Mouse (Mus musculus) lung, adult 2 months (tissue): ENCODE measurements around the gene Aunip.

Source experiments
- CTCF ChIP-seq: fragments of 200-500 bp; IDR thresholded peaks from 2 replicates; pipeline ENCODE4 v1.5.1; 2011; ENCODE audit warnings: mild to moderate bottlenecking, low read length, control low read depth; ENCODE audit not compliant: insufficient read depth
- POLR2A ChIP-seq: fragments of 200-500 bp; IDR thresholded peaks from 2 replicates; pipeline ENCODE4 v1.6.1; 2011; ENCODE audit warnings: low read depth, mild to moderate bottlenecking, control low read depth, low read length, borderline replicate concordance; ENCODE audit errors: extremely low read depth

DNA sequence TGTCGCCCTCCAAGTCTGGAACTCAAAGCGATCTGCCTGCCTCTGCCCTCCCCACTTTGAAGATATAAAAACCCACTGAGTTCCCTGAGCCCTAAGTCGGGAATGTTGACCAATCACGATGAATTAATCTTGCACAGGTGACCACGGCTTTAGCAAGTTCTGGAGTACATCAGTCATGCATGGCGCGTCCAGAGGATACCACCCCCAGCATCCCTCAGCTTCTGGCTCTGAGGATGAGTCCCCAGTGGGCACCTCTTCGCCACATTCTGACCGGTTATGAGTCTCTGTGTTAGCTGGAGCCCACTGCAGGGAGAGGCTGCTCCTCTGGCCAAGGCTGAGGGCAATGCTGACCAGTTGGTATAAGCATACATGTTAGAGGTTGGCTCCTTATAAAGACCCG, 26.6 kb upstream of the Aunip start:
- TF ChIP-seq POLR2A (no peak), CTCF (no peak)
